Mouse (Mus musculus): ENCODE results near the gene Prkca. TPM values are rescaled to one million over a fixed set of nuclear protein-coding genes. Genes with fewer than 3 reads are reported as not detected.
"Not testable (repeated sequence)": the region's sequence is repeated elsewhere in the genome, so short reads cannot be mapped to it uniquely, and the experiment has no call there.

The Prkca gene
- polyA plus RNA-seq, 1 experiment from 2014 or later, result 11.2 TPM

DNA sequence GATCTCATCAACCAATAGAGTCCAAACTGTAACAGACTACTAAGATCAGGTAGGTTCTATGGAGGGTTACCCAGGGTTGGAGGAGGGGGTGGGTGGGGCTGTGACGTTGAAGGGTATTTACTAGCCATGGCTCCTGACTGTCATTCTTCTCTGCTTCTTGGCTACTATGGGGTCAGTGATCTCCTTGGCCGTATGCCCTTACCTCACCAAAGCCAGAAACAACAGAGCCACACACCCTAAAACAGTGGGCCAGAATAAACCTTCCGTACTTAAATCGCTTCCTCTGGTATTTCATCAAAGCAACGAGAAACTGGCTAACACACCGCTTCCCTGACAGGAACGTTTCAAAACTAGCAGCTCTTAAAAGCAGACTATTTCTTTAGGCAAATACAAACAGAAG is 221.2 kb downstream of the Prkca start:
- DNase-seq (ENCODE audit: low spot score), result no peak

DNA sequence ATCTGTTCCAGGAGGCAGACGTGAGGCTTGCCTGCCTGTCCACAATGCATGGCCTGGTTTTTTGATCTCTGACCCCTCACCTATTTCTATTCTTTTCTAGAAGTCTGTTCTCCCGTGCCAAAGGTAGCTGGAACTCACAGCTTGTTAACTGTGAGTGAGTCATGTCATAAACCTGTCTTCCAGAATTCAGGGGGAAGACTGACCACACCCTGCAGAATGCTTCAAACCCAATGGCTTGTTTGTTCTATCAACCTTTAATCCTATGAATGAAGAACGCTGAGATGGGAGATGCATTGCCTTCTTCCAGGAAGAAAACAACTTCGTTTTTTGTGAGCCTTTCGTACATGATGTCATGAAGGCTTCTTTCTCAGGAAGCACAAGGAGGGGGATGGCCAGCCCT is 223.0 kb downstream of the Prkca start:
- DNase-seq (ENCODE audit: low spot score), result no peak

DNA sequence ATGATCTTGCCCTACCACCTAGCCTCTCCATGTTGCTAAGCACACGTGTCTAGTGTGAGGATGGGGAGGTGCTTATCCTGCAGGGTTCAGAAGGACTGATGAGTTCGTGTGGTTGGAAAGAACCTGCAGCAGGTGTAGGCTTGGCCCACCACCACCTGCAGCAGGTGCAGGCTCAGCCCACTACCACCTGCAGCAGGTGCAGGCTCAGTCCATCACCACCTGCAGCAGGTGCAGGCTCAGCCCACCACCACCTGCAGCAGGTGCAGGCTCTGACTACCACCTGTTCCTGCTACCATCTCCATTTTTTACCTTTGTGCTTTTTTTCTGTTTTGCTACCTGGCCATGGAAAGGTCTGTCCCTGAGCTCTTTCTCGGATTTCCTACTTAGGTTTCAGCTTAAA is 223.9 kb downstream of the Prkca start:
- DNase-seq (ENCODE audit: low spot score), result no peak

DNA sequence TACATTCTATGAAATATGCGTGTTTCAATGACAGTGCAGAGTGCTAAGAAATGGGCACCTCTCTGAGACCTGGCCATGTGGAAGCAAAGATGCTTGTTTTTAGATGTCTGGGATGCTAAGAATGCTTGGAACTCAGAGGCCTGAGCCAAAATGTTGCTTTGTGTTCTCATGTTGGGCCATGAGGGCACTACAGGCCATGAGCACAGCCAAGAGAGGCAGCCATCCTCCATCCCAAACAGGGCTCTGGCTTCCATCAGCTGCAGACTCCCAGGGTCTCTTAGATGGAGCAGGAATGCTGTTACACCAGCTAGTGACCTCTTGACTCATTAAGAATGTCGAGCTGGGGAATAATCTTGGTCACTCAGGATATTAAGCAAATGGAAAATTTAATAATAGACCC is 224.9 kb downstream of the Prkca start:
- no peak for DNase-seq (ENCODE audit: low spot score)

DNA sequence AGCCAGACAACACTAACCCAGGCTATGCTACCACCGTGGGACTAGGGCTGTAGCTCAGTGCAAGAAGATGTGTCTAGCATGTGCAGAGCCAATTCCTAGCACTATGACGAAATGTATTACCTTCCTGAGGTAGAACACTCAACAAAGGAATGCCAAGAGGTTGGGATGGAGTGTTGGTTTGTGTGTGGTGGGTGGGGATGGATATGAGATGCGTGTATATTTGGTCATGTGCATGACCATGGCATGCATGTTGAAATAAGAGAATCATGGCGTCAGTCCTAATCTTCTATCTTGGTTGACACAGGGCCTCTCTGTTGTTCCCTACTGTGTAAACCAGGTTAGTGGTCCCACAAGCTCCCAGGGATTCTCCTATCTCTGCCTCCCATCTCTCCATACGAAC is 225.5 kb downstream of the Prkca start:
- no peak for DNase-seq (ENCODE audit: low spot score)

DNA sequence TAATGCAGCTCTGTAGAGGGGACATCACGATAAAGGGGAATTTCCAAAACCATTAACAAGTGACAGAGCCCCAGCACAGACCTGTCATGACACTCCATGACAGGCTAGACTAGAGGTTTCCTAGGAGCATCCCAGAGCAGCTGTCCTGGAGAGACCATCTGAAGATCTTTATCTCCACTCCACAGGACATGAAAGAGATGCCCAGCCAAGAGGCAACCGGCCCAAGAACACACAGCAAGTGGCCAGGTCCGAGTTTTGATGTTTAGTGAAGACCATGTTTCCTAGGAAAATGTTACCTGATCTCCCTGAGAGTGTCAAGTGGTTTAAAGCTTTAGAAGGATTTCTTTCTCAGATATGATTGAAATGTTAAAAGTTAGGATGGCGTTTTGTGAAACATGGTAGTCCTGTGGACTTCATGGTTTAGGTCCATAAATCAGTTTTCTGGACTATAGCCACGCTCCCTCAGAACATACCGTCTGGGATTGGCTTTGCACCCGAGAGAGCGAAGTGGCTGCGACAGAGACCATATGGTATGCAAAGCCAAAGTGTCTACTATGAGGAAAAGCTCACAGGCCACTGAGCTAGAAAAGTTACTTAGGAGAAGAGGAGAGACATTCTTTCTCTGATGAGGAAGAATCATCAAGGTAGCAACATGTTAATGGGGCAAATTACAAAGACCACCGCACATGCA is 226.2 kb downstream of the Prkca start:
- no peak for DNase-seq (ENCODE audit: low spot score)

DNA sequence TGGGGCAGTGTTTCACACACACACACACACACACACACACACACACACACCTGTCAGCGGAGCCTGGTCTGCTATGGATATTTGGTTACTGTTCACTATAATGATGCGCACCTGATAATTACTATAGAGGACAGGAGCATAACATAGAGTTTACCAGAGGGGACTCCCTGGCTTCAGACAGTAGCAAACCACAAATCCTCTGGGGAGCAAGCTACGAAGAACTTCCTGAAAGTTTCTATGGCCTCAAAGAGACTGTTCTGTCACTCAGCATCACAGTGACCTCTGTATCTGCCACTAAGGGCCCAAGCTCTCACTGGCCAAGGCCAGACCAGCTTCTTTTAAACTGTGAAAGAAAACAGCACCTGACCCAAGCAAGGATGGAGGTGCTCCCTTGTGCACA is 229.6 kb downstream of the Prkca start:
- no peak for DNase-seq (ENCODE audit: low spot score)

DNA sequence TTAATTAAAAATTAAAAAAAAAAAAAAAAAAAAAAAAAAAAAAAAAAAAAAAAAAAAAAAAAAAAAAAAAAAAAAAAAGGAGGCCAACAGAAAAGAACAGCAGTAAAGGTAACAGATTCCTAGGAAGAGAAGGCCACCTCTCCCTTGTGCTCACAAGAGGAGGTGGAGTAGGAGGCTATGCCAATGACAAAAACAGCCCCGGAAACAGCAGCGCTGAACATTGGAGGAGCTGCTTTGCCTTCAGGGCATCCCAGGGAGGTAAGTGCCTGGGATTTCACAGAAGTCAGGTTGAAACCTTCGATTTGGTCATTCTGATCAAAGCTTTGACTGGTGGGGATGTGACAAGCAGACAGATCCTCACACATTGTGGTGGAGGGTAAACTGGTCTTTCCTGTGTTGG is 231.3 kb downstream of the Prkca start:
- no peak for DNase-seq (ENCODE audit: low spot score)

DNA sequence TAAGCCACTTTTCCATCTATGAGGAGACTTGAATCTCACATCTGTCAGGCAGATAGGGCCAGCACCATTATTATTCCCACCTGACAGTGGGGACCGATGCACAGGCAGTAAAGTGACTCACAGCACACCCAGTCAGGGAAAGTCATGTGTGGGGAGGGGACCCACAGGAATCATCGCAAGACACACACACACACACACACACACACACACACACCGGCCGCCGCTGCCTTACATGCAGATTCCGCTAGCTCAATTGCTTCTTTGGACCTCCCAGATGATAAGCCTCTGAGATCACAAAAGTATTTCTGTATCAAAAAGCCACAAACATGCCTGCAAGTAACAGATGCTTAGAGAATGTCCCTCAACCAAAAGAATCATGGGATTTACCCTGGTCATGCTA is 239.6 kb downstream of the Prkca start:
- no peak for DNase-seq (ENCODE audit: low spot score)

DNA sequence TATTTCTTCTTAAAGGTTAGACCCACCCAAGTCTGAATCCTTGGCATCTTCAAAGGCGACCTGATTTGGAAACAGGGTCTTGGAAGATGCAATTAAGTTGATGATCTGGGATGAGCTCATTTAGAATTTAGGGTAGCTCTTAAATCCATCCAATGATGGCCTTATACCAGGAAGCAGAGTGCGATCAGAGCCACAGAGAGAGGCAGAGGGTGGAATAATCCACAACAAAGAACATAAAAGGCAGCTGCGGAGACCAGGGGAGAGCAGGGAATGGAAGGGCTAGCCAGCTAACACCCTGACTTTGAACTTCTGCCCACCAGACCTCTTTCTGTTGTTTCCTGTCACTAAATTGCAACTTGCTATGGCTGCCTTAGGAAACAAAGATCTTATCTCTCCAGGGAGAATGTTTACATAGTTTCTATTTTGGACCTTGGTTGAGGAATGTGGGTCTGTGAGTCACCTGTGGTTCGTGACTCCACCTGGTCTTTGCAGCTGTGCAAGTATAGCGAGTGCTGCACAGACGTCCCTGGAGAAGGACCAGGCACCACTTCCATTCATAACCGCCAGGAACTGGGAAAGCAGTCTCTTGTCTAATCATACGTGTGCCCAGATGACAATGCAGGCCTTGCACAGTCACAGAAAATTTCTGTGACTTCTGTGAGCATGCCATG is 242.3 kb downstream of the Prkca start:
- DNase-seq (ENCODE audit: low spot score), result no peak

DNA sequence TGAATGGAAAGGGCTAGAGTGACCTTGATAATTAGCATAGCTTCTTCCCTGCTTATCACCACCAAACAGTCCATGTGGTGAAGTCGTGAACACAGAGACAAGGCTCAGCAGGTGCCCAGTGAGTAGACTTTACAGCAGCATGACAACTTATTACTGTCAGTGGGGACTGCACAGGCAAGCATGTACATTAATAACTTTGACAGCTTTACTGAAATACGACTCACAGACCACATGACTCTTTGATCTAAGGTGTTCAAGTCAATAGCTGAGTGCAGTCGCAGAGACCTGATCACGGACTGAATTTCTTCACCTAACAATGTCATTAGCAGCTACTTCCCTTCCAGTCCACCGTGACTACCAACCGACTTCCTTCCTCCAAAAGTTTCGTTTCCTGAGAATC is 245.4 kb downstream of the Prkca start:
- DNase-seq (ENCODE audit: low spot score), result no peak

DNA sequence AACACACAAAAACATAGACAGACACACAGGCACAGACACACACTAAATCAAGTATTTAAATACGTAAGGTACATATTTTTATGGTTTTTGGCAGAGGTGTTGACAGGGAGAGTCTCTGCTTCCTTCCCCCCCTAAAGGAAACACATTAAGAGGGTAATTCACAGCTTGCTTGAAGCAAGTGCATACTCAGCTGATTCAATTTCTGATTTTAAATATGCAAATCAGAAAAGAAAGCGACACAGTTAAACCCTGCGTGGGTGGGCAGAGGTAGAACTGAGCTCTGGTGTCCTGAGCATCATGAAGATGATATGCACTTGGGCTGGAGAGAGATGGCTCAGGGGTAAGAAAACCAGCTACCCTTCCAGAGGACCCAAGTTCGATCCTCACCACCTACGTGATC is 248.9 kb downstream of the Prkca start:
- no peak for DNase-seq (ENCODE audit: low spot score)

DNA sequence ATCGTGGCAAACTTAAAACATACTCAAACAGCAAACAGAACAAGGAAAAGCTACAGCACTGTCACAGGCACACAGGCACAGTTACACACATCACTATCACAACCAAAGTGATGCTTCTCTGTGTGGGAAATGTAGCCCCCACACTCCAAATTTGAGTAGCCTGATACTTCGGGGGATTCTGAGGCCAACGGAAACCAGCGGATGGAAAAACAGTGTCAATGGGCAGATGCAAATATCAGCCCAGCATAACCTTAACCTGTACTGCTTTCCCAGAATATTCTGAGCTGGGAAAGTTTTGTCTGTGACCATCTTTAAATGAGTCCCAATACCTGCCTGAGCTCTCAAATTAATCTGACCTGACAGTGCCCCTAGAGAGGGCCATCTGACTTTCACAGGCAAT is 250.5 kb downstream of the Prkca start:
- no peak for DNase-seq (ENCODE audit: low spot score)

DNA sequence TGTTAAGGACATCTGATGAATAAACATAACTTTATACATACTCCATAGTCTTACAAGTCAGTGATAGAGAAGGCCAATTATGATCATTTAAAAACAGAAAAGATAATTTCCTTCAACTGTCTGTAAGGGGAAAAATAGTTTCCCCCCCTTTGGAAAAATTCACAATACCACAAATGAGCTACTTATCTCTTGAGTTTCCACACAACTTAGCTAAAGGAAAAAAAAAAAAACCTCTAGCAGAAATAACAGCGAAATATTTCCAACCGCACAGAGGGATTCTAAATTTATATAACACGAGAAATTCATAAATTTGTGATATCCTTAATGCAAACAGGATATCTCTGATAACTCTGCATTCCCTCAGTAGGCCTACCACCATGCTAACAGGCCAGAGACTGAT is 252.5 kb downstream of the Prkca start:
- DNase-seq (ENCODE audit: low spot score), result no peak

DNA sequence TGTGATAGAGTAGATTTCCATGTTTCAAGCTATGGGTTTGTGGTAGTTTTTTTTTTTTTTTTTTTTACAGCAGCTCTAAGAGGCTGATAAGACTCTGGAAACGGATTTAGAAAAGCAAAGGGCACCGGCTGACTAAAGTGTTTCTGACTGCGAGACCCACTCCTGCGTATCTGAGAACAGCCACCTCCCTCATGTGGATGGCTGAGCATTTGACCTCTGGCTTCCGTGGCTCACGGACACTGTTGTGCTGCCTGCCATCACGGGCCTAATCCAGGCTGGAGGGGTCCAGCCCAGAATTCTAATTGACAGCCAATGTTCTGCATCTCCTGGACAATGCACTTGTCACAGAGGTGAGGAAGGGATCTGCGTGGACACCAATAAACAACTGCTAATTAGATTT is 253.0 kb downstream of the Prkca start:
- DNase-seq (ENCODE audit: low spot score), result no peak

DNA sequence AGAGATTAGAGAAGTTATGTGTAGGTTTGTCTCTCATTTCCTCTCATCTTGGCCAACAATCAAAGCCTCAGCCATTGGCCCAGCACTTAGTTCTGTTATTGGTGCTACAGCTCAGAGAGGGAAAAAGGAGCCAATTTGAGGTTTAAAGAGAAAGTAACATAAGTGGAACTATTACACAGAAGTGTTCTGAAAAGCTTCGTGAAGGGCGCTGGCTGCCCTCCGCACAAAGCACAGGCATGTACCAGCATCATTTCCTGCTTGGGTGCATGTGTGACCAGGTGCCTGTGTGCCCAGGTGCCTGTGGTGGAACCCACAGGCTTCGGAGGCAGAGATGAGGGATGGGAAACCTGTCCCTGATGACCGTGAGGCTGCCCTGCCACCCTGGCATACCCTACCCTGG is 255.7 kb downstream of the Prkca start:
- DNase-seq (ENCODE audit: low spot score), result no peak

DNA sequence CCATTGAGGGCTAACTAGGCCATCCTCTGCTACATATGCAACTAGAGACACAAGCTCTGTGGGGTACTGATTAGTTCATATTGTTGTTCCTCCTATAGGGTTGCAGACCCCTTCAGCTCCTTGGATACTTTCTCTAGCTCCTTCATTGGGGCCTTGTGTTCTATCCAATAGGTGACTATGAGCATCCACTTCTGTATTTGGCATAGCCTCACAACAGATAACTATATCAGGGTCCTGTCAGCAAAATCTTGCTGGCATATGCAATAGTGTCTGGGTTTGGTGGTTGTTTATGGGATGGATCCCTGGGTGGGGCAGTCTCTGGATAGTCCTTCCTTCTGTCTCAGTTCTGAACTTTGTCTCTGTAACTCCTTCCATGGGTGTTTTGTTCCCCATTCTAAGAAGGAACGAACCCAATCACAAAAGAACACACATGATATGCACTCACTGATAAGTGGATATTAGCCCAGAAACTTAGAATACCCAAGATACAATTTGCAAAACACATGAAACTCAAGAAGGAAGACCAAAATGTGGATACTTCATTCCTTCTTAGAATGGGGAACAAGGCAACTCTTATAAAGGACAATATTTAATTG is 256.5 kb downstream of the Prkca start:
- DNase-seq (ENCODE audit: low spot score), result not testable (repeated sequence)

DNA sequence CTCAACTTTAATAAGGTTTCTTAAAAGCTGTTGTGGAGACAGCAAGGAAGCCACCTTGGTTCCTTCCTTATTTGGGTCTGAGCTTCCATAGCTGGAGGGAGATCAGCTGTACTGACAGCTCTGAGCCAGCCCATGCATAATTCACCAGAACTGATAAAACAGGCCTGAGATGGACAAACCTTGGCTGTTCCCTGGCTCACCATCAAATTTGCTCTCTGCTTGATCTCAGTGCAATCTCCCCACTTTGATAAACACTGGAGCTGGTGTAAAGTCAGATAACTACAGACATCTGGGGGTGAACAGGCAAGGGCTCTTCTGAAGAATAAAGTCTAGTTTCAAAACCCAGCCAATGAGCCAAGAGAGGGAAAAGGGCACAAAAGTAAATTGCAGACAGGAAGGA is 261.1 kb downstream of the Prkca start:
- no peak for DNase-seq (ENCODE audit: low spot score)

DNA sequence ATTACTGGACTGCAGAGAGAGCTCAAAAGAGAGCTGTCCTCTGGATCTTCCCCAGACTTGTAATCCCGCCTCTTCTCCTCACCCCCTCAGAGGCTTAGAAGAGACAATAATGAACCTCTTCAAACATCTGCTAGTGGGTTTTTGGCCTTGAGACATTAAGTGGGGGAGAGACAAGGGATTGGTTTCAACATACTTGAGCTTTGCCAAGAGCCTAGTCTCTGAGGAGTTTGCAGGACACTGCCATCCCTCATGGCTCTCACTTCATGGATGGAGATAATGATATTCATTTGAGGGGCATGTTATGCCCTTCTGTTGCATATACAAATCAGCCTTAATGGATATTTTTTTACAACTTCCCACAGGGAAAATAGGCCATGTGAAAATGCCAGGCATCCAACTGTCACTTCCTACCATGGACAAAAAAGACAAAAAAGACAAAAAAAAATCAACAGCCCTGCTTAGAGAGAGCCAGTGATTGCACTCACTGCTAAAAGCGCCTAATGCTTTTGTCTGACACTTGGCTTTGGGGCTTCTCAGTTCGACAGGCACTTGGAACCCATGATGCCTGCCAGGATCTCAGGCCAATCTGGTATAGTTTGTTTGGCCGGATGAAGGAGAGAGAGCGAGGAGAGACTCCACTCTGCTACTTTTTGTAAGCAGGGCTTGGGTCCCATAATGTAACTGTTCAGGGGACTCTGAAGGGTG is 263.6 kb downstream of the Prkca start:
- no peak for DNase-seq (ENCODE audit: low spot score)

DNA sequence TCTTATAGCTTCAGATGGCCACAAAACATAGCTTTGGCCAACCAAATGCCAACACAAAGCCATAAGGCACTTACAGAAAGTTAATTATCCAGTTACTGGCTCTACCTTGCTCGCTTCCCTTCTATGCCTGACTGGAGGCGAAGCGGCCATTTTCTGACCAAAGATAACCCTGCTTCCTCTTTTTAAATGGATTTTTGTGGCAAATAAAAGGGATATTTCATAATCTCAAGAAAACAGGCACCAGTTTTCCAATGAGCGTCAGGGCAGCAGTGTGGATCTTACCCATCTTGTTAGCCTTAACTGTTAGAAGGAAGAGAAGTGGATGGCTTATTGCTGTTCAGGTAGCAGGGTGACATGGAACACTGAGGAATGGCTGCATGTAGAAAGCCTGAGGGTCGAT is 264.3 kb downstream of the Prkca start:
- DNase-seq (ENCODE audit: low spot score), result no peak

DNA sequence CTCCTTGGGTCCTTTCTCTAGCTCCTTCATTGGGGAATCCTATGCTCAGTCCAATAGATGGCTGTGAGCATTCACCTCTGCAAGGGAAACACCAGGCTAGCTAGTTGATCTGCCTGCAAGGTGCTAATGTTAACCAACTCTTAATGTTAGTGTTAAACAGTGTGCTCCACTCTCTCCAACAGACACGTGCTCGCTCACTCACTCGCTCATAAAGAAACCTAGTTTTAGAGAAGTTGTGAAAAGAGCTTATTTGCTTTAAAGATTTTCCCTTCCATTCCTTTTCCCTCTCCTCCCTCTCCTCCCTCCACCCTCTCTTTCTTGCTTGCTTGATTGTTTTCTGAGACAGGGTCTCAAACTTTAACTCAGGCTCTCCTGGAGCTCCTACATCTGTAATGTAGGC is 266.2 kb downstream of the Prkca start:
- DNase-seq (ENCODE audit: low spot score), result no peak

DNA sequence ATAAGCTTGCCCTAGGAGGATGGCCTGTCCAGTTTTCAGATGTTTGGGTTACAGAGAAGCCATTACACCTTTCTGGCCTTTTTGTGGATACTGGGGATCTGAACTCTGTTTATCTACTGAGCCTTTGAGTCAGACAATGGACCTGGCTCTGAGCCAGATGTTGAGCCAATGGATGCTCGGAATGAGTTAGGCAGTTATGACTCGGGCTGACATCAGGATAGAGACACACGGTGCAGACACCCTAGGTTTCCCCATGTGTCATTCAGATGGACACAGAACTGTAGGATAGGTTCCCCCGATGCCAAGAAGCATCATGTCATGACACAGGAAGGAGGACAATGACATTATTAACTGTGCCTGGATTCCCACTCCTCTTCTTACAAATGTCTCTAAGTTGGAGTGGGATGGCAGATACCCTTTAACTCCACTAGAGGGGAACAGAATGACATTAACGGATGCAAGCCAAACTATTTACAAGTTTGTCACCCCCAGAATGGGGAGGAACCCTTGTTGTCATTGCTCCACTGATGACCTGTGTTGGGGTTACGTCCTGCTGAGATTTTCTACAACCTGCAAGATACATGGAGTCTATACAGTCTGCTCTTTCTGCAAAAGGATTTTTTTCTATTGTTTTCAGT is 271.0 kb downstream of the Prkca start:
- no peak for DNase-seq (ENCODE audit: low spot score)

All from thymus, postnatal 0 days (tissue).